Mouse (Mus musculus): ENCODE measurements around the gene Gfod1.

The Gfod1 gene

GRCm38 (mm10) chr13:43148692-43149091 is 155.3 kb downstream of the Gfod1 start:
- DNase-seq = no peak

DNA sequence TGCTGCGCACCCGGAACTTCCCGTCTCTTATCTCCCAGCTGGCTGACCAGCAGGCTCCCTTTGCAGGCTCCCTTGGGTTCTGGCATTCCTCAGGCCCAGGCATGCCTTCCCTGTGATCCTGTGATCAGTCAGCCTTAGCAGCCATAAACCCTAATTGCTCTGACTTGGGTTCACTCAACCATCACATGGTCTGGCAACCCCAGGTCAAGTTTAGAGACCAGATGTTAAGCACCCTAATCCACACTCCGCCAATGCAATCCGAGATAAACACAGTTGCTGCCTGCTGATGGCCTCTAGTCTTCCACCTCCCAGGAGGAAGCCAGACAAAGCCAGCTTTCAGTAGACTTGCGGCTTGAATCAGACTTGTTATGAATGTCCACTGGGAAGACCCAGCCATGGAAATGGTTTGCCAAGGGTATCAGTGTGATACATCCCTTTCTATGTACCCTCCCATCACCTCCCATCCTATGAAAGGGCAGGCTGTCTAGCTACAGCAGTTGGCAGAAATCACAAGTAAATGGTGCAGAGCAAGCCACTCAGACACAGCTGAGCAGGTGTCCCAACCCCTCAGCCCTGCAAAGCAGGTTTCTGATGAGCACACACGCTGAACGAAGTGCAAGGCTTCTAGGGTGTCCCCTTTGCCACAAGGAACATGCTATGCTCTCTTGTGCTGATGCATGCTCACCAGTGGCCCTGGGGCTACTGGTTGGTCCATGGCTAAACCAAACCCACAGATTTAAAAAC is 157.3 kb downstream of the Gfod1 start:
- peak; percentile 63 to 82 for DNase-seq

Measured in kidney, postnatal 25 days (tissue).